Mouse (Mus musculus): ENCODE measurements at regions not wholly inside any gene's neighbourhood (a gene's known extent, or its start where the extent isn't known, plus 50 kb on each side); places are given as distances from the start of the nearest gene placed in this dataset.

- H3K4me2 ChIP-seq (replicated peaks; ENCODE audit: low read depth, low read length) = no peak overlapping the region
- H3K9ac ChIP-seq (ENCODE audit: low read depth, low read length) = no peak overlapping the region
- no peak overlapping the region for H3K4me3 ChIP-seq (ENCODE audit: low read length)
- no peaks in the 10 kb centered on the region for H3K9me3 ChIP-seq (ENCODE audit: control insufficient read depth, low read length)
- no peak for ATAC-seq (ENCODE audit: low FRiP score, low TSS enrichment)
- 79% methylated on average over 6 of the region's 6 CpGs for WGBS
- H3K27ac ChIP-seq (ENCODE audit: low read depth, low read length) = no peak overlapping the region
- no peaks in the 10 kb centered on the region for H3K4me1 ChIP-seq (ENCODE audit: control insufficient read depth, insufficient read depth, low read length)
- H3K36me3 ChIP-seq (ENCODE audit: control insufficient read depth, insufficient read depth, low read length) = no peaks in the 10 kb centered on the region
- H3K27me3 ChIP-seq (ENCODE audit: control insufficient read depth, insufficient read depth, low read length) = no peaks in the 10 kb centered on the region
Observed at GRCm38 (mm10) chr6:117622446-117622845, 218.5 kb upstream of the Zfp637 start.

- no peak for ATAC-seq (ENCODE audit: low FRiP score, low TSS enrichment)
- Histone ChIP-seq H3K27ac (ENCODE audit: low read depth, low read length) (no peak overlapping the region), H3K9me3 (ENCODE audit: control insufficient read depth, low read length) (no peaks in the 10 kb centered on the region), H3K36me3 (ENCODE audit: control insufficient read depth, insufficient read depth, low read length) (no peaks in the 10 kb centered on the region), H3K9ac (ENCODE audit: low read depth, low read length) (no peak overlapping the region), H3K27me3 (ENCODE audit: control insufficient read depth, insufficient read depth, low read length) (no peaks in the 10 kb centered on the region), H3K4me2 (replicated peaks; ENCODE audit: low read depth, low read length) (no peak overlapping the region), H3K4me3 (ENCODE audit: low read length) (no peak overlapping the region), H3K4me1 (ENCODE audit: control insufficient read depth, insufficient read depth, low read length) (no peaks in the 10 kb centered on the region)
Observed at GRCm38 (mm10) chr6:117622946-117623345, 218.0 kb upstream of the Zfp637 start.

DNA sequence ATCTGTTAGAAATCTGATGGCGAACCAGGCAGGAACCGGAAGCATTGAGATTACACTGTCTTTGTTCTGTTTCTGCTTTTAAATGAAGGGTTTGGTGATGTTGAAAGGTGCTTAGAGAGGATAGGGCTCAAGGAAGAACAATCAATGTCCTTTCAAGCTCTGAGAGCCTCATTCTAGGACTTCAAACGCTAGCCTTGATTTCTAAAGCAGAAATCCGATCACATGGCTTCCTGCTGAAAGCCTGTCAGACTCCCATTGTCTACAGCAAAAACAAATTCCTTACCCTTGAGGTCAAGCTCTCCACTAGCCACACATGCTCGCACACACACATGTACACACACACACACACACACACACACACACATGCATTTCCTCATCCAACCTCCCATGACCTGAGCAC is 215.3 kb upstream of the Zfp637 start:
- Histone ChIP-seq H3K27ac (ENCODE audit: low read depth, low read length) (no peak overlapping the region), H3K36me3 (ENCODE audit: control insufficient read depth, insufficient read depth, low read length) (no peaks in the 10 kb centered on the region), H3K4me2 (replicated peaks; ENCODE audit: low read depth, low read length) (no peak overlapping the region), H3K27me3 (ENCODE audit: control insufficient read depth, insufficient read depth, low read length) (no peaks in the 10 kb centered on the region), H3K9me3 (ENCODE audit: control insufficient read depth, low read length) (no peaks in the 10 kb centered on the region), H3K4me1 (ENCODE audit: control insufficient read depth, insufficient read depth, low read length) (no peaks in the 10 kb centered on the region), H3K4me3 (ENCODE audit: low read length) (no peak overlapping the region), H3K9ac (ENCODE audit: low read depth, low read length) (no peak overlapping the region)
- ATAC-seq (ENCODE audit: low FRiP score, low TSS enrichment) = no peak
- 54% methylated on average over 5 of the region's 5 CpGs for WGBS

- H3K27ac ChIP-seq (ENCODE audit: low read depth, low read length) = no peak overlapping the region
- no peaks in the 10 kb centered on the region for H3K9me3 ChIP-seq (ENCODE audit: control insufficient read depth, low read length)
- no peaks in the 10 kb centered on the region for H3K36me3 ChIP-seq (ENCODE audit: control insufficient read depth, insufficient read depth, low read length)
- no peaks in the 10 kb centered on the region for H3K4me1 ChIP-seq (ENCODE audit: control insufficient read depth, insufficient read depth, low read length)
- no peak overlapping the region for H3K4me2 ChIP-seq (replicated peaks; ENCODE audit: low read depth, low read length)
- no peaks in the 10 kb centered on the region for H3K27me3 ChIP-seq (ENCODE audit: control insufficient read depth, insufficient read depth, low read length)
- H3K4me3 ChIP-seq (ENCODE audit: low read length) = no peak overlapping the region
- 88% methylated on average over 3 of the region's 3 CpGs for WGBS
- no peak overlapping the region for H3K9ac ChIP-seq (ENCODE audit: low read depth, low read length)
- no peak for ATAC-seq (ENCODE audit: low FRiP score, low TSS enrichment)
Observed at GRCm38 (mm10) chr6:117627461-117627860, 213.5 kb upstream of the Zfp637 start.

- Histone ChIP-seq H3K27me3 (ENCODE audit: control insufficient read depth, insufficient read depth, low read length) (no peaks in the 10 kb centered on the region), H3K4me3 (ENCODE audit: low read length) (no peak overlapping the region), H3K9me3 (ENCODE audit: control insufficient read depth, low read length) (no peaks in the 10 kb centered on the region), H3K4me2 (replicated peaks; ENCODE audit: low read depth, low read length) (no peak overlapping the region), H3K4me1 (ENCODE audit: control insufficient read depth, insufficient read depth, low read length) (0 out of 2 replicates have a peak, but pooled peaks cover 2% of the 10 kb centered on the region), H3K36me3 (ENCODE audit: control insufficient read depth, insufficient read depth, low read length) (no peaks in the 10 kb centered on the region), H3K9ac (ENCODE audit: low read depth, low read length) (no peak overlapping the region), H3K27ac (ENCODE audit: low read depth, low read length) (no peak overlapping the region)
- no peak for ATAC-seq (ENCODE audit: low FRiP score, low TSS enrichment)
- WGBS = 89% methylated on average over 8 of the region's 8 CpGs
Observed at GRCm38 (mm10) chr6:117646628-117647027, 194.4 kb upstream of the Zfp637 start.

GRCm38 (mm10) chr6:117650541-117650940 is 190.4 kb upstream of the Zfp637 start:
- Histone ChIP-seq H3K9me3 (ENCODE audit: control insufficient read depth, low read length) (no peaks in the 10 kb centered on the region), H3K27me3 (ENCODE audit: control insufficient read depth, insufficient read depth, low read length) (no peaks in the 10 kb centered on the region), H3K4me3 (ENCODE audit: low read length) (no peak overlapping the region), H3K36me3 (ENCODE audit: control insufficient read depth, insufficient read depth, low read length) (no peaks in the 10 kb centered on the region), H3K27ac (ENCODE audit: low read depth, low read length) (no peak overlapping the region), H3K4me2 (replicated peaks; ENCODE audit: low read depth, low read length) (no peak overlapping the region), H3K9ac (ENCODE audit: low read depth, low read length) (no peak overlapping the region), H3K4me1 (ENCODE audit: control insufficient read depth, insufficient read depth, low read length) (0 out of 2 replicates have a peak, but pooled peaks cover 5% of the 10 kb centered on the region)
- WGBS = 71% methylated on average over 5 of the region's 5 CpGs
- no peak for ATAC-seq (ENCODE audit: low FRiP score, low TSS enrichment)

GRCm38 (mm10) chr6:117651551-117651950 is 189.4 kb upstream of the Zfp637 start:
- H3K27ac ChIP-seq (ENCODE audit: low read depth, low read length) = no peak overlapping the region
- H3K9me3 ChIP-seq (ENCODE audit: control insufficient read depth, low read length) = no peaks in the 10 kb centered on the region
- no peak for ATAC-seq (ENCODE audit: low FRiP score, low TSS enrichment)
- no peaks in the 10 kb centered on the region for H3K36me3 ChIP-seq (ENCODE audit: control insufficient read depth, insufficient read depth, low read length)
- H3K9ac ChIP-seq (ENCODE audit: low read depth, low read length) = no peak overlapping the region
- H3K27me3 ChIP-seq (ENCODE audit: control insufficient read depth, insufficient read depth, low read length) = no peaks in the 10 kb centered on the region
- 0 out of 2 replicates have a peak, but pooled peaks cover 5% of the 10 kb centered on the region for H3K4me1 ChIP-seq (ENCODE audit: control insufficient read depth, insufficient read depth, low read length)
- H3K4me2 ChIP-seq (replicated peaks; ENCODE audit: low read depth, low read length) = no peak overlapping the region
- WGBS = 83% methylated on average over 4 of the region's 4 CpGs
- no peak overlapping the region for H3K4me3 ChIP-seq (ENCODE audit: low read length)

DNA sequence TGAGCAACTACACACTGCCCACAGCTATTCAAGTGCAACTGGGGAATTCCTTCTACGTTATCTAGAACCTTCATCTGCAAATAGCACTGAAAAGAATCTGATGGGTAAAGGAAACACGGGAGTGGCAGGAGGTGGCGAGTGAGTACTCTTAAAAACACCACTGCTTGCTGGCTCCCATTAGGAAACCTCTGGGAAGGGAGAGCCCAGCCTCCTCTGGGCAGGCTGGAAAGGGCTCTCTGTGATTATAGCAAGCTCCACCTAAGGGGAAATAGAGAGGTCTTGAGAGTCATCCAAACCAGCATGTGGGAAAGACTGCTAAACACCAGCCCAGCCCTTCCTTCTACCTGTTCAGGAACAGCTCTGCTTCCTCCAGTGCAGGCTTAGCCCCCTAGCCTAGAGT is 189.0 kb upstream of the Zfp637 start:
- WGBS = 43% methylated on average over 3 of the region's 3 CpGs
- H3K4me2 ChIP-seq (replicated peaks; ENCODE audit: low read depth, low read length) = no peak overlapping the region
- H3K36me3 ChIP-seq (ENCODE audit: control insufficient read depth, insufficient read depth, low read length) = no peaks in the 10 kb centered on the region
- ATAC-seq (ENCODE audit: low FRiP score, low TSS enrichment) = no peak
- H3K9ac ChIP-seq (ENCODE audit: low read depth, low read length) = no peak overlapping the region
- H3K4me1 ChIP-seq (ENCODE audit: control insufficient read depth, insufficient read depth, low read length) = 0 out of 2 replicates have a peak, but pooled peaks cover 5% of the 10 kb centered on the region
- H3K9me3 ChIP-seq (ENCODE audit: control insufficient read depth, low read length) = no peaks in the 10 kb centered on the region
- H3K27me3 ChIP-seq (ENCODE audit: control insufficient read depth, insufficient read depth, low read length) = no peaks in the 10 kb centered on the region
- no peak overlapping the region for H3K27ac ChIP-seq (ENCODE audit: low read depth, low read length)
- H3K4me3 ChIP-seq (ENCODE audit: low read length) = no peak overlapping the region

DNA sequence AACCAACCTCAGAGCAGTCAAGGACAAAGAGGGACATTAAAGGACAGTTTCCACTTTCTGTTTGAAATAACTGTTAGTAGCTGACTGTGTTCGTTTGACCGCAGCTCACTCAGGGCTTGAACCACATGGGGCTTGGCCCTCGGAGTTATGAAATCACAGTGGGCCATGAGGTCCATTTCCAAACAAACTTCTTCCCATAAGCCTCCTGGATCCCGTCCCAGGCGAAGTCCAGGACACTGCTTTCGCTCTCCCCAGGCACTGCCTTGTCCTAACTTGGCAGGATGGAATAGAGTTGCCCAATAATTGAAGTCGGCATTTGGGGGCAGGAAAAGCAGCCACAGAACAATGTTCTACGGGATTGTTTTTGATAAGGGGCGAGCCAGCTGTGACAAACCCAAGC is 188.1 kb upstream of the Zfp637 start:
- H3K4me2 ChIP-seq (replicated peaks; ENCODE audit: low read depth, low read length) = no peak overlapping the region
- 85% methylated on average over 9 of the region's 9 CpGs for WGBS

More for the DNA sequence above, 188.1 kb upstream of the Zfp637 start:
- Histone ChIP-seq H3K4me1 (ENCODE audit: control insufficient read depth, insufficient read depth, low read length) (0 out of 2 replicates have a peak, but pooled peaks cover 5% of the 10 kb centered on the region), H3K9me3 (ENCODE audit: control insufficient read depth, low read length) (no peaks in the 10 kb centered on the region), H3K27ac (ENCODE audit: low read depth, low read length) (no peak overlapping the region), H3K36me3 (ENCODE audit: control insufficient read depth, insufficient read depth, low read length) (no peaks in the 10 kb centered on the region), H3K9ac (ENCODE audit: low read depth, low read length) (no peak overlapping the region), H3K27me3 (ENCODE audit: control insufficient read depth, insufficient read depth, low read length) (0 out of 2 replicates have a peak, but pooled peaks cover 4% of the 10 kb centered on the region), H3K4me3 (ENCODE audit: low read length) (no peak overlapping the region)
- no peak for ATAC-seq (ENCODE audit: low FRiP score, low TSS enrichment)

All from kidney, embryonic 14.5 days (tissue).